Mouse (Mus musculus) neural tube, embryonic 13.5 days (tissue): ENCODE data around the gene Pdia2. TPM values are rescaled to one million over a fixed set of nuclear protein-coding genes. Genes with fewer than 3 reads are reported as not detected.

Experiments
- ATAC-seq: fragments of 200-750 bp; cut with Nextera tagmentation; 2 replicates; pipeline ENCODE4 v1.8.0; 2017; ENCODE audit warnings: low read depth, mild to moderate bottlenecking, moderate TSS enrichment, moderate library complexity
- H3K27ac ChIP-seq: fragments of 300-500 bp; sonication (generic); replicated peaks from 2 replicates; pipeline ENCODE4 v1.5.1; 2015; ENCODE audit warnings: moderate library complexity, mild to moderate bottlenecking, inconsistent platforms
- H3K27me3 ChIP-seq: fragments of 300-500 bp; sonication (generic); 2 replicates; pipeline ENCODE4 v1.6.1; 2015; ENCODE audit warnings: mild to moderate bottlenecking, inconsistent platforms
- H3K36me3 ChIP-seq: fragments of 300-500 bp; sonication (generic); 2 replicates; pipeline ENCODE4 v1.6.1; 2015; ENCODE audit warnings: mild to moderate bottlenecking, inconsistent platforms
- H3K4me1 ChIP-seq: fragments of 300-500 bp; sonication (generic); replicated peaks from 2 replicates; pipeline ENCODE4 v1.6.1; 2015; ENCODE audit warnings: inconsistent platforms
- H3K4me2 ChIP-seq: fragments of 300-500 bp; sonication (generic); 2 replicates; pipeline ENCODE4 v1.6.1; 2015; ENCODE audit warnings: inconsistent platforms, mild to moderate bottlenecking, moderate library complexity
- H3K4me3 ChIP-seq: fragments of 300-500 bp; sonication (generic); 2 replicates; pipeline ENCODE4 v1.5.1; 2015; ENCODE audit warnings: mild to moderate bottlenecking, inconsistent platforms
- H3K9ac ChIP-seq: fragments of 300-500 bp; sonication (generic); 2 replicates; pipeline ENCODE4 v1.6.1; 2015; ENCODE audit warnings: moderate library complexity, mild to moderate bottlenecking, inconsistent platforms
- H3K9me3 ChIP-seq: fragments of 300-500 bp; sonication (generic); 2 replicates; pipeline ENCODE4 v1.6.1; 2016; ENCODE audit warnings: inconsistent platforms
- WGBS: fragments of 180-500 bp; shearing (Covaris S2); methylation state at CpG from one replicate; pipeline ENCODE4 v1.1.7; 2015; 5-methylcytosine and 5-hydroxymethylcytosine counted together
- polyA plus RNA-seq: library from polyadenylated mRNA; unstranded; fragments of >200 nt; fragmentation: Nextera tagmentation; extraction: Ambion mirVana; gene quantifications from 2 replicates; pipeline ENCODE4 v1.2.1, GENCODE M21; 2015

Pdia2 gene
- polyA plus RNA-seq, 1 experiment from 2014 or later = not detected

GRCm38 (mm10) chr17:26229776-26230175 lies 30.9 kb upstream of the Pdia2 start:
- Histone ChIP-seq H3K4me2 (no peak overlapping the region), H3K27ac (no peak overlapping the region), H3K4me1 (no peaks in the 10 kb centered on the region), H3K9me3 (no peaks in the 10 kb centered on the region), H3K4me3 (no peak overlapping the region), H3K36me3 (0 out of 2 replicates have a peak, but pooled peaks cover 7% of the 10 kb centered on the region), H3K27me3 (no peaks in the 10 kb centered on the region), H3K9ac (no peak overlapping the region)
- WGBS = 97% methylated on average over 5 of the region's 5 CpGs
- ATAC-seq = no peak

- Histone ChIP-seq H3K9ac (no peak overlapping the region), H3K27ac (no peak overlapping the region), H3K4me2 (no peak overlapping the region), H3K9me3 (no peaks in the 10 kb centered on the region), H3K4me3 (no peak overlapping the region), H3K27me3 (no peaks in the 10 kb centered on the region), H3K36me3 (peaks cover under 1% of the 10 kb centered on the region; the same call in 1 of the 2 replicates), H3K4me1 (no peaks in the 10 kb centered on the region)
- 83% methylated on average over 12 of the region's 12 CpGs for WGBS
- ATAC-seq = no peak
Observed at GRCm38 (mm10) chr17:26225150-26225549, 26.3 kb upstream of the Pdia2 start.

- 67% methylated on average over 2 of the region's 2 CpGs for WGBS
- no peak overlapping the region for H3K9ac ChIP-seq
Observed at GRCm38 (mm10) chr17:26221508-26221907, 22.6 kb upstream of the Pdia2 start.

GRCm38 (mm10) chr17:26212681-26213080 lies 13.8 kb upstream of the Pdia2 start:
- Histone ChIP-seq H3K9me3 (no peaks in the 10 kb centered on the region), H3K27ac (no peak overlapping the region), H3K9ac (no peak overlapping the region), H3K36me3 (peaks cover 42% of the 10 kb centered on the region), H3K4me2 (no peak overlapping the region), H3K27me3 (no peaks in the 10 kb centered on the region), H3K4me1 (no peaks in the 10 kb centered on the region), H3K4me3 (no peak overlapping the region)
- no peak for ATAC-seq
- 89% methylated on average over 11 of the region's 11 CpGs for WGBS

More at GRCm38 (mm10) chr17:26221508-26221907, 22.6 kb upstream of the Pdia2 start:
- ATAC-seq = no peak
- H3K9me3 ChIP-seq = no peaks in the 10 kb centered on the region
- H3K4me2 ChIP-seq = no peak overlapping the region
- no peak overlapping the region for H3K4me3 ChIP-seq
- H3K36me3 ChIP-seq = peaks cover 24% of the 10 kb centered on the region
- no peak overlapping the region for H3K27ac ChIP-seq
- H3K4me1 ChIP-seq = no peaks in the 10 kb centered on the region
- no peaks in the 10 kb centered on the region for H3K27me3 ChIP-seq

GRCm38 (mm10) chr17:26212241-26212640 lies 13.4 kb upstream of the Pdia2 start:
- no peaks in the 10 kb centered on the region for H3K27me3 ChIP-seq
- peaks cover 38% of the 10 kb centered on the region for H3K36me3 ChIP-seq

GRCm38 (mm10) chr17:26207686-26208085 lies 8.8 kb upstream of the Pdia2 start, which contains the start of gene Arhgdig:
Gene Arhgdig (minus strand): TSS chr17:26207786.
- no peaks in the 10 kb centered on the region for H3K9me3 ChIP-seq
- WGBS = 91% methylated on average over 12 of the region's 12 CpGs
- H3K4me1 ChIP-seq = peaks cover 11% of the 10 kb centered on the region
- H3K27ac ChIP-seq = no peak within 1 kb of the TSS
- H3K9ac ChIP-seq = no peak within 1 kb of the TSS
- H3K4me3 ChIP-seq = no peak within 1 kb of the TSS
- H3K36me3 ChIP-seq = 0 out of 2 replicates have a peak, but pooled peaks cover 6% of the 10 kb centered on the region
- no peak for ATAC-seq
- H3K4me2 ChIP-seq = no peak within 1 kb of the TSS
- H3K27me3 ChIP-seq = peaks cover 35% of the 10 kb centered on the region

More at GRCm38 (mm10) chr17:26212241-26212640, 13.4 kb upstream of the Pdia2 start:
- H3K4me1 ChIP-seq = no peaks in the 10 kb centered on the region
- no peak for ATAC-seq
- 97% methylated on average over 7 of the region's 7 CpGs for WGBS
- no peak overlapping the region for H3K4me2 ChIP-seq
- H3K9me3 ChIP-seq = no peaks in the 10 kb centered on the region
- no peak overlapping the region for H3K9ac ChIP-seq
- no peak overlapping the region for H3K27ac ChIP-seq
- H3K4me3 ChIP-seq = no peak overlapping the region

GRCm38 (mm10) chr17:26206392-26206791 lies 7.5 kb upstream of the Pdia2 start:
- no peak overlapping the region for H3K27ac ChIP-seq
- no peak overlapping the region for H3K9ac ChIP-seq
- ATAC-seq = no peak
- peaks cover 19% of the 10 kb centered on the region for H3K4me1 ChIP-seq
- H3K27me3 ChIP-seq = peaks cover 48% of the 10 kb centered on the region
- H3K4me2 ChIP-seq = no peak overlapping the region
- no peaks in the 10 kb centered on the region for H3K9me3 ChIP-seq
- no peak overlapping the region for H3K4me3 ChIP-seq
- H3K36me3 ChIP-seq = no peaks in the 10 kb centered on the region
- WGBS = 55% methylated on average over 1 of the region's 1 CpGs

GRCm38 (mm10) chr17:26204766-26205165 lies 5.9 kb upstream of the Pdia2 start:
- WGBS = 31% methylated on average over 11 of the region's 11 CpGs
- Histone ChIP-seq H3K27ac (no peak overlapping the region), H3K9ac (no peak overlapping the region), H3K27me3 (peaks cover 64% of the 10 kb centered on the region), H3K4me2 (no peak overlapping the region), H3K9me3 (no peaks in the 10 kb centered on the region), H3K4me1 (peaks cover 35% of the 10 kb centered on the region), H3K4me3 (no peak overlapping the region), H3K36me3 (no peaks in the 10 kb centered on the region)
- ATAC-seq = no peak

GRCm38 (mm10) chr17:26203321-26203811 lies 4.5 kb upstream of the Pdia2 start:
- peak overlapping the region; percentile 42 for H3K4me3 ChIP-seq
- peak overlapping the region; percentile 73 for H3K4me2 ChIP-seq
- H3K9me3 ChIP-seq = no peaks in the 10 kb centered on the region
- H3K36me3 ChIP-seq = peaks cover under 1% of the 10 kb centered on the region; the same call in 1 of the 2 replicates
- peak overlapping the region; percentile 62 for H3K9ac ChIP-seq
- under 1% methylated on average over 30 of the region's 30 CpGs for WGBS
- H3K27ac ChIP-seq = no peak overlapping the region
- no peak for ATAC-seq
- peaks cover 78% of the 10 kb centered on the region for H3K27me3 ChIP-seq
- H3K4me1 ChIP-seq = peaks cover 35% of the 10 kb centered on the region

GRCm38 (mm10) chr17:26202737-26203136 lies 3.9 kb upstream of the Pdia2 start, which contains the start of gene Rgs11:
Gene Rgs11 (plus strand): TSS chr17:26202951.
- Histone ChIP-seq H3K4me1 (peaks cover 35% of the 10 kb centered on the region), H3K27me3 (peaks cover 78% of the 10 kb centered on the region), H3K36me3 (peaks cover 7% of the 10 kb centered on the region), H3K9me3 (no peaks in the 10 kb centered on the region), H3K27ac (no peak within 1 kb of the TSS), H3K9ac (peak within 1 kb of the TSS; percentile 62), H3K4me3 (peak within 1 kb of the TSS; percentile 42), H3K4me2 (peak within 1 kb of the TSS; percentile 92)
- ATAC-seq = no peak
- 3% methylated on average over 22 of the region's 22 CpGs for WGBS

GRCm38 (mm10) chr17:26201998-26202397 lies 3.1 kb upstream of the Pdia2 start:
- Histone ChIP-seq H3K4me2 (no peak overlapping the region; the same call in 1 of the 2 replicates), H3K9ac (no peak overlapping the region), H3K4me1 (peaks cover 35% of the 10 kb centered on the region), H3K36me3 (peaks cover 14% of the 10 kb centered on the region), H3K4me3 (no peak overlapping the region), H3K9me3 (no peaks in the 10 kb centered on the region), H3K27me3 (peaks cover 78% of the 10 kb centered on the region), H3K27ac (no peak overlapping the region)
- no peak for ATAC-seq

- peak; percentile 63 for ATAC-seq
- peak overlapping the region; percentile 92 for H3K4me2 ChIP-seq
- H3K4me1 ChIP-seq = peaks cover 35% of the 10 kb centered on the region
- H3K9ac ChIP-seq = peak overlapping the region; percentile 79
- H3K36me3 ChIP-seq = peaks cover 24% of the 10 kb centered on the region
- under 1% methylated on average over 83 of the region's 92 CpGs for WGBS
- H3K4me3 ChIP-seq = peak overlapping the region; percentile 59
- peak overlapping the region; percentile 46 for H3K27ac ChIP-seq
- H3K9me3 ChIP-seq = no peaks in the 10 kb centered on the region
- peaks cover 76% of the 10 kb centered on the region for H3K27me3 ChIP-seq
Observed at GRCm38 (mm10) chr17:26200831-26201705, 2.2 kb upstream of the Pdia2 start.
